Mouse (Mus musculus) testis, adult 2 months (tissue): ENCODE results near the gene Olfr869.

Source experiments
- CTCF ChIP-seq: fragments of 200-500 bp; IDR thresholded peaks from 2 replicates; pipeline ENCODE4 v1.5.1; 2012; ENCODE audit warnings: low read depth, mild to moderate bottlenecking, inconsistent platforms, low read length, moderate library complexity; ENCODE audit not compliant: control insufficient read depth, insufficient read depth, insufficient replicate concordance
- POLR2A ChIP-seq: fragments of 200-500 bp; IDR thresholded peaks from 2 replicates; pipeline ENCODE4 v1.6.1; 2012; ENCODE audit warnings: low read depth, mild to moderate bottlenecking, inconsistent platforms, low read length, moderate library complexity; ENCODE audit not compliant: control insufficient read depth

- no peak for TF ChIP-seq POLR2A
- no peak for TF ChIP-seq CTCF
Observed at GRCm38 (mm10) chr9:20149706-20150105, 20.9 kb downstream of the Olfr869 start.
